Mouse (Mus musculus) embryonic facial prominence, embryonic 13.5 days (tissue): Measurements from ENCODE around the gene H6pd. TPM values are rescaled to one million over a fixed set of nuclear protein-coding genes. Genes with fewer than 3 reads are reported as not detected.
A peak's percentile ranks its signal among the peaks of the same experiment; 100 is the strongest.

Experiments used
- ATAC-seq: fragments of 200-750 bp; cut with Nextera tagmentation; 2 replicates; pipeline ENCODE4 v1.8.0; 2017; ENCODE audit warnings: low read depth; ENCODE audit not compliant: insufficient number of reproducible peaks, insufficient read depth, low FRiP score, low TSS enrichment
- H3K27ac ChIP-seq: fragments of 300-500 bp; sonication (generic); 2 replicates; pipeline ENCODE4 v1.5.1; 2015; ENCODE audit warnings: moderate library complexity, mild to moderate bottlenecking, inconsistent platforms
- H3K27me3 ChIP-seq: fragments of 300-500 bp; sonication (generic); 2 replicates; pipeline ENCODE4 v1.6.1; 2015; ENCODE audit warnings: mild to moderate bottlenecking, inconsistent platforms
- H3K36me3 ChIP-seq: fragments of 300-500 bp; sonication (generic); 2 replicates; pipeline ENCODE4 v1.6.1; 2015; ENCODE audit warnings: mild to moderate bottlenecking, inconsistent platforms
- H3K4me1 ChIP-seq: fragments of 300-500 bp; sonication (generic); 2 replicates; pipeline ENCODE4 v1.6.1; 2015; ENCODE audit warnings: inconsistent platforms
- H3K4me2 ChIP-seq: fragments of 300-500 bp; sonication (generic); 2 replicates; pipeline ENCODE4 v1.6.1; 2015; ENCODE audit warnings: moderate library complexity, mild to moderate bottlenecking, inconsistent platforms
- H3K4me3 ChIP-seq: fragments of 300-500 bp; sonication (generic); 2 replicates; pipeline ENCODE4 v1.5.1; 2015; ENCODE audit warnings: mild to moderate bottlenecking, inconsistent platforms
- H3K9ac ChIP-seq: fragments of 300-500 bp; sonication (generic); 2 replicates; pipeline ENCODE4 v1.6.1; 2015; ENCODE audit warnings: mild to moderate bottlenecking, inconsistent platforms
- H3K9me3 ChIP-seq: fragments of 300-500 bp; sonication (generic); 2 replicates; pipeline ENCODE4 v1.6.1; 2016; ENCODE audit warnings: inconsistent platforms
- WGBS: fragments of 180-500 bp; shearing (Covaris S2); methylation state at CpG from one replicate; pipeline ENCODE4 v1.1.7; 2015; ENCODE audit warnings: mixed read lengths; 5-methylcytosine and 5-hydroxymethylcytosine counted together
- polyA plus RNA-seq: library from polyadenylated mRNA; unstranded; fragments of >200 nt; fragmentation: Nextera tagmentation; extraction: Ambion mirVana; gene quantifications from 2 replicates; pipeline ENCODE4 v1.2.1, GENCODE M21; 2015

Gene H6pd
- 7.0 and 8.0 TPM in 2 replicates for polyA plus RNA-seq

DNA sequence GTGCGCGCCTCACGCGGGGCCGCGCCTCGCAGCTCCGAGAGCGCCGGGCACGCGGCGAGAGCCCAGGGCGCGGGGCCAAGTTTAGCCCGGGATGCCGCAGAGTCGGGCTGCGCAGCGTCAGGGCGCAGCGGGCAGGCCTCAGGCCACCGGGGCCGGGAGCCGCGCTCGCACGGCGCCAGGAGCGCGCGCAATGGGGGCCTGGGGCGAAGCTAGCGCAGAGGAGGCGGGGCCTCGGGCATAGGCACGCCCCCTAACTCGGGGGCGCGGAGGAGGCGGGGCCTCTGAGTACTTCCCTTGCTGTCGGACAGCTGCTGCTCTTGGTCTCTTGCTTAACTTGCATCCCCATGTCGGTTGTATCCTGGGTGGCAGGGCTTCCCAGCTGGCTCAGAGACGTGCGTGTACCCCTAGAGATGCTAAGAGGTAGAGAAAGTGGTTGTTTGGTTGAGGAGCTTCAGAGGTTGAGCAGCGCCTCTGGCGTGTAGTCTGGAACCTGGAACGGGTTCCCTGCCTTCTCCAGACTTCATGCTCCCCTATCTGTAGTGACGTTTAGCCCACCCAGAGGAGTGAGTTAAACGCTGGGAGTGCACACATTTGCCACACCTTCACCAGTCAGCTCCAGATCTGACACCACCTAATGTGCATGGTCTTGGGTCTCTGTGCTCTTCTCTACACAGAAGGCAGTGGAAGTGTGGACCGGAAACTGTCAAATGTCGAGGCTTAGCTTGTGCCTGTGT, at the start of gene H6pd:
Gene H6pd (minus strand): TSS at position 171 of the 734 bp plus-strand sequence.
- peaks cover 19% of the 10 kb centered on the region for H3K4me1 ChIP-seq

GRCm38 (mm10) chr4:150057722-150058121, 48.9 kb upstream of the H6pd start:
- H3K27ac ChIP-seq: no peak overlapping the region
- peaks cover 29% of the 10 kb centered on the region for H3K4me1 ChIP-seq
- ATAC-seq: no peak
- no peak overlapping the region for H3K9ac ChIP-seq
- H3K36me3 ChIP-seq: no peaks in the 10 kb centered on the region
- no peaks in the 10 kb centered on the region for H3K9me3 ChIP-seq
- H3K4me3 ChIP-seq: no peak overlapping the region
- H3K27me3 ChIP-seq: no peaks in the 10 kb centered on the region
- no peak overlapping the region for H3K4me2 ChIP-seq
- 90% methylated on average over 12 of the region's 12 CpGs for WGBS

More for the DNA sequence above, at the start of gene H6pd:
- Histone ChIP-seq H3K4me2 (peak within 1 kb of the TSS; percentile 74), H3K36me3 (no peaks in the 10 kb centered on the region), H3K27ac (peak within 1 kb of the TSS; percentile 88), H3K27me3 (no peaks in the 10 kb centered on the region), H3K4me3 (peak within 1 kb of the TSS; percentile 75), H3K9me3 (no peaks in the 10 kb centered on the region), H3K9ac (peak within 1 kb of the TSS; percentile 89)
- peak; percentile 83 for ATAC-seq
- WGBS: 5% methylated on average over 52 of the region's 52 CpGs

- WGBS: 76% methylated on average over 7 of the region's 7 CpGs
- Histone ChIP-seq H3K9ac (no peak overlapping the region), H3K4me1 (peaks cover 18% of the 10 kb centered on the region), H3K9me3 (no peaks in the 10 kb centered on the region), H3K27ac (no peak overlapping the region), H3K4me3 (no peak overlapping the region), H3K27me3 (peaks cover 4% of the 10 kb centered on the region; the same call in 1 of the 2 replicates), H3K36me3 (no peaks in the 10 kb centered on the region), H3K4me2 (no peak overlapping the region)
- no peak for ATAC-seq
Measured at GRCm38 (mm10) chr4:150056171-150056570, 47.3 kb upstream of the H6pd start.

DNA sequence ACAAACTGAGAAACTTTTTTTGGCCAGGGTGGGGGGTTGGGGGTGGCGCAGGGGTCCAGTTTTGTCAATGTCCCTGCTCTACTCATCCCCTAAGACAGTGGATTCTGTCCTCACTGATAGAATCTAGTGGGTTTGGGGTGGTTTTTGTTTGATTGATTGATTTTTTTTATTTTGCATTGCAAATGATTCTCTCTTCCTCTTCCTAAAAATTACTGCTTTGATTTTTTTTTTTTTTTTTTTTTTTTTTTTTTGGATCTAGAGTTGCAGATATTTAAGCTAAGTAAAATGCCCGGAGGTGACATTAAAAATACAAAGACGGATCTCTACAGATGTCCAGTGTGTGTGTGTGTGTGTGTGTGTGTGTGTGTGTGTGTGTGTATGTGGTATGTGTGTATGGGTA, 43.6 kb upstream of the H6pd start:
- WGBS: 78% methylated on average over 3 of the region's 3 CpGs
- Histone ChIP-seq H3K36me3 (no peaks in the 10 kb centered on the region), H3K9me3 (no peaks in the 10 kb centered on the region), H3K27me3 (peaks cover 40% of the 10 kb centered on the region), H3K4me1 (peaks cover 18% of the 10 kb centered on the region), H3K4me3 (no peak overlapping the region), H3K9ac (no peak overlapping the region), H3K27ac (no peak overlapping the region), H3K4me2 (no peak overlapping the region)
- ATAC-seq: no peak

DNA sequence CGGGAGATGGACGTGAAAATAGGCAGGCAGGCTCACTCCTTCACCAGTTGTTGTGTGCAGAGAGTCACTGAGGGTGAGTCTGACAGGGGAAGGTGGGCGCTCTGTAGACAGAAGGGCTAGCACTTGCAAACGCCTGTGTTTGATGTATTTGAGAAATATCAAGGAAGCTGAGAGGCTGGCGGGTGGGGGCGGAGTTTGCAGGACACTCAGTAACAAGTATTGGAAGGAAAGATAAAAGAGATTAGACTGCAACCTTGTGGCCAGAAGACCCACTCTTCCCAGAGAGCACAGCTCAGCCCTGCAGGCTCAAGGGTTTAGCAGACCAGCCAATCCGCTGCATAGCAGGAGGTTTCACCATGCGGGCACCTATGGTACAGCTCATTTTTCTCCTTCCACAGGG, 42.7 kb upstream of the H6pd start:
- peaks cover 20% of the 10 kb centered on the region for H3K4me1 ChIP-seq
- H3K27ac ChIP-seq: no peak overlapping the region
- peaks cover 43% of the 10 kb centered on the region for H3K27me3 ChIP-seq
- no peaks in the 10 kb centered on the region for H3K36me3 ChIP-seq
- H3K4me2 ChIP-seq: no peak overlapping the region
- ATAC-seq: no peak
- no peaks in the 10 kb centered on the region for H3K9me3 ChIP-seq
- 75% methylated on average over 8 of the region's 8 CpGs for WGBS
- no peak overlapping the region for H3K4me3 ChIP-seq
- H3K9ac ChIP-seq: no peak overlapping the region

GRCm38 (mm10) chr4:150049564-150050226, 40.9 kb upstream of the H6pd start:
- peak overlapping the region; percentile 95 for H3K4me2 ChIP-seq
- H3K36me3 ChIP-seq: no peaks in the 10 kb centered on the region
- ATAC-seq: no peak
- H3K27ac ChIP-seq: no peak overlapping the region
- H3K9me3 ChIP-seq: no peaks in the 10 kb centered on the region
- WGBS: 21% methylated on average over 13 of the region's 13 CpGs
- peak overlapping the region; percentile 56 for H3K4me3 ChIP-seq
- peaks cover 43% of the 10 kb centered on the region for H3K27me3 ChIP-seq
- no peak overlapping the region for H3K9ac ChIP-seq
- peaks cover 23% of the 10 kb centered on the region for H3K4me1 ChIP-seq

GRCm38 (mm10) chr4:150049157-150049513, 40.3 kb upstream of the H6pd start:
- peaks cover 43% of the 10 kb centered on the region for H3K27me3 ChIP-seq
- WGBS: 12% methylated on average over 15 of the region's 15 CpGs
- no peaks in the 10 kb centered on the region for H3K9me3 ChIP-seq
- H3K36me3 ChIP-seq: no peaks in the 10 kb centered on the region
- ATAC-seq: no peak
- peak overlapping the region; percentile 56 for H3K4me3 ChIP-seq
- H3K4me2 ChIP-seq: peak overlapping the region; percentile 95
- peak overlapping the region; percentile 71 for H3K9ac ChIP-seq
- H3K27ac ChIP-seq: peak overlapping the region; percentile 44; the same call in 1 of the 2 replicates
- peaks cover 23% of the 10 kb centered on the region for H3K4me1 ChIP-seq

DNA sequence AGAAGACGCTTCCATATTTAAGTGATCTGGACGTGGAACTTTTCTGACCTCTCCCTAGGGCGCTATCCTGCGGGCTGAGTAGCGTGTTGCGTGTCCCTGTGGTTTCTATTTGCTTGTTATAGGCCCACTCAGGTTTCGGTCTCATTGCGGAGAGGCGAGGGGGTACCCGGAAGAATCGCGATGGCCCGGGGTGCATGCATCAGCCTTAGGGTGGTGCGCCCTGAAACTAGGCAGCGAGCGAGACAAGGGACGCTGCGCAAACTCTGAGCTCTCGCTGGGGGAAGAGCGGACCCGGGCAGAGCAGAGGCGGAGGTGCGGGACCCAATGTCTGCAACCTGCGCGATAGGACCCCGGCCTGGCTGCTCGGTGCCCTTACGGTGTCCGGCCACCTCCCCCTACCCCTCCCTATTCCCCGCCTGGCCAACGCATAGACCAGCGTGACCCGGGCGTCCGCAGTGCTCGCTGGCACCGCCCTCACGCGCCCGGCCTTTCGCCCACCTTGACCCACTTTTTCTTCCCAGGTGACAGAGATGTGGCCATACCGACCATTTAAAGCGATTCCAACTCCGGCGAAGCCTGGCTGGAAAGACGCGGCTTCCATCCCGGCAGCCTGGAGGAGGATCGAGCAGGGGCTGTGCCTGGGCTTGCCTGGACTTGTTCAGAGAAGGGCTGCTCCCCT, 39.8 kb upstream of the H6pd start:
- peaks cover 23% of the 10 kb centered on the region for H3K4me1 ChIP-seq
- WGBS: 1% methylated on average over 49 of the region's 49 CpGs
- H3K4me3 ChIP-seq: peak overlapping the region; percentile 56
- peak overlapping the region; percentile 95 for H3K4me2 ChIP-seq
- no peaks in the 10 kb centered on the region for H3K9me3 ChIP-seq
- no peak; the same call in 1 of the 2 replicates for ATAC-seq
- peak overlapping the region; percentile 71 for H3K9ac ChIP-seq
- peaks cover 43% of the 10 kb centered on the region for H3K27me3 ChIP-seq
- peak overlapping the region; percentile 44; the same call in 1 of the 2 replicates for H3K27ac ChIP-seq
- H3K36me3 ChIP-seq: no peaks in the 10 kb centered on the region

- ATAC-seq: peak; percentile 21; the same call in 1 of the 2 replicates
- peak overlapping the region; percentile 71 for H3K9ac ChIP-seq
- H3K4me1 ChIP-seq: peaks cover 23% of the 10 kb centered on the region
- no peaks in the 10 kb centered on the region for H3K36me3 ChIP-seq
- H3K4me2 ChIP-seq: peak overlapping the region; percentile 95
- peaks cover 43% of the 10 kb centered on the region for H3K27me3 ChIP-seq
- peak overlapping the region; percentile 56 for H3K4me3 ChIP-seq
- H3K27ac ChIP-seq: 0 out of 2 replicates have a peak overlapping the region, but pooled peaks have one; percentile 44
- WGBS: under 1% methylated on average over 20 of the region's 20 CpGs
- H3K9me3 ChIP-seq: no peaks in the 10 kb centered on the region
Measured at GRCm38 (mm10) chr4:150048038-150048437, 39.2 kb upstream of the H6pd start.

DNA sequence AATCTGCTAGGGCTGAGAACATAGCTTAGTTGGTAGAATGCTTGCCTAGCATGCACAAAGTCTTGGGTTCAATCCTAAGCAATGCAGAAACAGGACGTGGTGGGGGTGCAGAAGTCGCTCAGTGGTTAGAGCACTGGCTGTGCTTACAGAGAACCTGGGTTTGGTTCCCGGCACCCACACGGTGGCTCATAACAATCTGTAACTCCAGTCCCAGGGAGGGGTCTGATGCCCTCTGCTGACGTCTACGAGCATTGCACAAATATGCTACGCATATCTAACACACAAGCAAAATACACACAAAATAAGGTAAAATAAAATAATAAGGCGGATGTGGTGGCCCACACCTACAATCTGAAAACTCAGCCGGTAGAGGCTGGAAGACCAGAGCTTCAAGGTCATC, 34.8 kb upstream of the H6pd start:
- Histone ChIP-seq H3K9ac (no peak overlapping the region), H3K4me1 (peaks cover 17% of the 10 kb centered on the region), H3K27me3 (peaks cover 14% of the 10 kb centered on the region), H3K27ac (no peak overlapping the region), H3K9me3 (no peaks in the 10 kb centered on the region), H3K4me2 (no peak overlapping the region), H3K36me3 (no peaks in the 10 kb centered on the region), H3K4me3 (no peak overlapping the region)
- no peak for ATAC-seq
- 94% methylated on average over 9 of the region's 9 CpGs for WGBS

DNA sequence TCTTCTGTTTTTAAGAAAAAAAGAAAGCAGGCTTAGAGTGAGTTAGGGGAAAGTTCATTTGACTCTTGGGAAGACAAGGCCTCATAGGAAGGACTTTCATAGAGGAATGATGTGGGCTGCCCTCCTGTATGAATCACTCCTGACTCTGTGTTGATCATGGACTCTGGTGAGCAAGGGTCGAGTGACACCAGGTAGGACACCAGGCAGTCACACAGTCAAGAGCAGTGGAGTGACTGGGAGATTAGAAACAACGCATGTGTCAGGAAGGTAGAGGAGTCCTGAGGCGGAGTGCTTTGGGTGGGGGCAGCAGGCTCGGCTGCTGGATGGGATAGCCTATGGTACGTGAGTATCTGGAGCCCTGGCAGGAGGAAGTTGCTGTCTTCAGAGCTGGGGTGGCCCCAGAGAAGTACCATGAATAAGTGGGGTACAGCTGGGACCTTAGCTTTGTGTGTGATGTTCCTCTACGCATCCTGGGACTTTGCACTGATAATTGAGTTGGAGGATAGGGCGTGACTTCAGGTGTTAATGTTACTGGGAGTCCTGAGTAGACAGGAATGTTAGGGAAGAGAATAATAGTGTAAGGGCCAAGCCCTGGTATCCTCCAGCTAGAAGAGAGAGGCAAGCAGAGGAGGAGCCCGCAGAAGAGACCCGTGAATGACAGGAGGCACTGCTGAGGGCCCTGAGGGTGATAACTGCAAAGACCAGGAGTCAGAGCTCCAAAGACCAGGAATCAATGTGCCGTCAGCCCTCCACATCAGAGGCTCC, 32.7 kb upstream of the H6pd start:
- WGBS: 74% methylated on average over 10 of the region's 10 CpGs
- Histone ChIP-seq H3K9me3 (no peaks in the 10 kb centered on the region), H3K27ac (no peak overlapping the region), H3K36me3 (no peaks in the 10 kb centered on the region), H3K4me3 (no peak overlapping the region), H3K9ac (no peak overlapping the region), H3K4me2 (no peak overlapping the region), H3K4me1 (0 out of 2 replicates have a peak, but pooled peaks cover 3% of the 10 kb centered on the region), H3K27me3 (no peaks in the 10 kb centered on the region; the same call in 1 of the 2 replicates)
- ATAC-seq: no peak
